Mouse (Mus musculus) embryonic facial prominence, embryonic 15.5 days (tissue): Measurements from ENCODE around the gene Gpr155. TPM values are rescaled to one million over a fixed set of nuclear protein-coding genes. Genes with fewer than 3 reads are reported as not detected.

ENCODE experiments used
- ATAC-seq: fragments of 200-750 bp; cut with Nextera tagmentation; 2 replicates; pipeline ENCODE4 v1.8.0; 2017; ENCODE audit warnings: low read depth, moderate TSS enrichment; ENCODE audit not compliant: insufficient number of reproducible peaks, low FRiP score, low TSS enrichment
- H3K27ac ChIP-seq: fragments of 300-500 bp; sonication (generic); replicated peaks from 2 replicates; pipeline ENCODE4 v1.5.1; 2015; ENCODE audit warnings: mild to moderate bottlenecking, inconsistent platforms
- H3K27me3 ChIP-seq: fragments of 300-500 bp; sonication (generic); 2 replicates; pipeline ENCODE4 v1.6.1; 2015; ENCODE audit warnings: inconsistent platforms
- H3K36me3 ChIP-seq: fragments of 300-500 bp; sonication (generic); 2 replicates; pipeline ENCODE4 v1.6.1; 2015; ENCODE audit warnings: mild to moderate bottlenecking, inconsistent platforms
- H3K4me1 ChIP-seq: fragments of 300-500 bp; sonication (generic); 2 replicates; pipeline ENCODE4 v1.6.1; 2015; ENCODE audit warnings: inconsistent platforms
- H3K4me2 ChIP-seq: fragments of 300-500 bp; sonication (generic); replicated peaks from 2 replicates; pipeline ENCODE4 v1.6.1; 2015; ENCODE audit warnings: mild to moderate bottlenecking, inconsistent platforms
- H3K4me3 ChIP-seq: fragments of 300-500 bp; sonication (generic); replicated peaks from 2 replicates; pipeline ENCODE4 v1.5.1; 2015; ENCODE audit warnings: mild to moderate bottlenecking, inconsistent platforms
- H3K9ac ChIP-seq: fragments of 300-500 bp; sonication (generic); 2 replicates; pipeline ENCODE4 v1.6.1; 2015; ENCODE audit warnings: inconsistent platforms
- H3K9me3 ChIP-seq: fragments of 300-500 bp; sonication (generic); replicated peaks from 2 replicates; pipeline ENCODE4 v1.6.1; 2016; ENCODE audit warnings: inconsistent platforms
- WGBS: fragments of 180-500 bp; shearing (Covaris S2); methylation state at CpG from one replicate; pipeline ENCODE4 v1.1.7; 2015; 5-methylcytosine and 5-hydroxymethylcytosine counted together
- polyA plus RNA-seq: library from polyadenylated mRNA; unstranded; fragments of >200 nt; fragmentation: Nextera tagmentation; extraction: Ambion mirVana; gene quantifications from 2 replicates; pipeline ENCODE4 v1.2.1, GENCODE M21; 2015

The Gpr155 gene
- polyA plus RNA-seq, 1 experiment from 2014 or later: 8.8 TPM

- Histone ChIP-seq H3K4me3 (no peak overlapping the region), H3K9ac (no peak overlapping the region), H3K36me3 (no peaks in the 10 kb centered on the region), H3K4me1 (peaks cover 6% of the 10 kb centered on the region; the same call in 1 of the 2 replicates), H3K27ac (no peak overlapping the region), H3K27me3 (no peaks in the 10 kb centered on the region), H3K4me2 (no peak overlapping the region), H3K9me3 (no peaks in the 10 kb centered on the region)
- 93% methylated on average over 1 of the region's 1 CpGs for WGBS
- no peak for ATAC-seq
These were observed 1.4 kb upstream of the Gpr155 start for GRCm38 (mm10) chr2:73387806-73388205.

- Histone ChIP-seq H3K4me3 (peak overlapping the region; percentile 79), H3K4me1 (peaks cover 6% of the 10 kb centered on the region; the same call in 1 of the 2 replicates), H3K9me3 (no peaks in the 10 kb centered on the region), H3K36me3 (no peaks in the 10 kb centered on the region), H3K27ac (peak overlapping the region; percentile 84; the same call in 1 of the 2 replicates), H3K9ac (peak overlapping the region; percentile 51), H3K4me2 (peak overlapping the region; percentile 98), H3K27me3 (no peaks in the 10 kb centered on the region)
- 1% methylated on average over 29 of the region's 29 CpGs for WGBS
- ATAC-seq: no peak; the same call in 1 of the 2 replicates
These were observed 574 bp downstream of the Gpr155 start for GRCm38 (mm10) chr2:73385641-73386355.

- Histone ChIP-seq H3K27ac (no peak overlapping the region), H3K4me2 (peak overlapping the region; percentile 98), H3K4me1 (peaks cover 6% of the 10 kb centered on the region; the same call in 1 of the 2 replicates), H3K27me3 (no peaks in the 10 kb centered on the region), H3K9ac (0 out of 2 replicates have a peak overlapping the region, but pooled peaks have one; percentile 51), H3K4me3 (peak overlapping the region; percentile 79), H3K36me3 (no peaks in the 10 kb centered on the region), H3K9me3 (no peaks in the 10 kb centered on the region)
- ATAC-seq: no peak
- WGBS: 62% methylated on average over 4 of the region's 4 CpGs
These were observed 1.2 kb downstream of the Gpr155 start for GRCm38 (mm10) chr2:73385172-73385571.

DNA sequence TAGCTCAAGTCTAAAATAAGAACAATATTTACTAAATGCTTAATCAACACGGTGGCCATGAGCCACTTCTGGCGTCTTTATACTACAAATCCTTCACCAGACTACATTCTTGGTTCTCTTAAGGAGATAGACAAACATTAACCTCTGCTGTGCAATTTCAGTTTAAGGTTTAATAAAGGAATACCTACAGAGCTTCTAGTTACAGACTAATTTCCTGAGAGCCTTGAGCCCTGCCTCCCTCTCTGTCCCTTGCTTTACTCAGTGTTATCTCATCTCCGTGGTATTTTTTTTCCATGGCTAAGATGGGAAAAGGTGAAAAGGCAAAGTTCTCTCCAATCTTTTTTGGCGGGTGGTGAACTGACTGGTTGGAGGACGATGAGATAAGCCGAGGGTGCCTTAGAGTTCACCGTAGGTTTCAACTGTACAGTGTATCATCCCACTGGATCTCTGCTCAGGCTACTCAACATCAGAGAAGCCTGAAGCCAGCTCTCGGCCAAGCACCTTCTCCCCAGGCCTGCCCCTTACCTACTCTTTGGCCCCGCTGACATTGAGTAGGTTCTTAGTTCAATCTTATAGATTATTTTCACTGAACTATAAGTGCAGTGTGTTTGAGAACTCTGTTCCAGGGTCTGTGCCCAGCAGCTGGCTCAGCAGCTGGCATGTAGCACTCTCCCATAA is 5.9 kb downstream of the Gpr155 start:
- H3K4me3 ChIP-seq: no peak overlapping the region
- WGBS: 76% methylated on average over 9 of the region's 9 CpGs
- no peak overlapping the region for H3K4me2 ChIP-seq
- no peak overlapping the region for H3K27ac ChIP-seq
- H3K27me3 ChIP-seq: no peaks in the 10 kb centered on the region
- no peak for ATAC-seq
- H3K4me1 ChIP-seq: peaks cover 4% of the 10 kb centered on the region; the same call in 1 of the 2 replicates
- no peaks in the 10 kb centered on the region for H3K9me3 ChIP-seq
- no peak overlapping the region for H3K9ac ChIP-seq
- no peaks in the 10 kb centered on the region for H3K36me3 ChIP-seq

DNA sequence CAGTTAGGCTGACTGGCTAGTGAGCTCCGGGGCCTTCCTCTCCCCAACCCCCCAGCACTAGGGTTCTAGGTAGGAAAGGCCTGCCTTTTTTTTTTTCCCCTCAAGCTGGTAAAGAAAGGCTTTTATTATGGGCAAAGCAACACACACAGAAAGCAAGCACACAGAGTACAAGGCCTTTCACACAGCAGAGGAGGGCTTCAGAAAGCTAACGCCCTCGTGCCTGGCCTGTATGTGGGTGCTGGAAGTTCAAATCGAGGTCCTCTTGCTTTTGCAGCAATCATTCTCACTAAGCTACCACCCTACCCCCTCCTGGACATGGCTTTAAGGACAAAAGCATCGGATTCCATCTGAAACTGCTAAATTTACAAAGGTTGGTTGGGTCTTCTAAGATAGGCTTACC is 6.7 kb downstream of the Gpr155 start:
- no peak for ATAC-seq
- Histone ChIP-seq H3K4me3 (no peak overlapping the region), H3K27ac (no peak overlapping the region), H3K4me2 (no peak overlapping the region), H3K9ac (no peak overlapping the region), H3K9me3 (no peaks in the 10 kb centered on the region), H3K27me3 (no peaks in the 10 kb centered on the region), H3K4me1 (peaks cover 4% of the 10 kb centered on the region; the same call in 1 of the 2 replicates), H3K36me3 (no peaks in the 10 kb centered on the region)
- WGBS: 67% methylated on average over 5 of the region's 5 CpGs

DNA sequence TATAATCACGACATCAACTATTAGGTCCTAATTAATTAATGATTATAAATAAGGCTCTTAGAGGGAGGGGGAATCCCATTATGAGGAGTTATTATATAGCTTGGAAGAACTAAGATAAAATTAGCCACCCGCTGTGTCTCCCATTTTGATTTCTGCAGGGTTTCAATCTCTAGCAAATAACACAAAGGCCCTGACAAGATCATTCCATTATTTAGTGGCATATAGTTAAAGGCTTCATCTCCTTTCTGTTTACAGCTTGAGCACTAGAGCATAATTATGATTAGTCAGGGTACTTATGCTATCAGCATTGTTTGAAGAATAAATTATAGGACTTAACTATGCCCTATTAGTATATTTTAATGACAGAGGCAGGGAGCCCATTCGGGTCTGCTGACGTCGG is 8.0 kb downstream of the Gpr155 start:
- Histone ChIP-seq H3K36me3 (no peaks in the 10 kb centered on the region), H3K4me1 (peaks cover 4% of the 10 kb centered on the region; the same call in 1 of the 2 replicates), H3K9ac (no peak overlapping the region), H3K4me3 (no peak overlapping the region), H3K27me3 (no peaks in the 10 kb centered on the region), H3K27ac (no peak overlapping the region), H3K4me2 (no peak overlapping the region), H3K9me3 (no peaks in the 10 kb centered on the region)
- ATAC-seq: no peak
- 86% methylated on average over 5 of the region's 5 CpGs for WGBS

DNA sequence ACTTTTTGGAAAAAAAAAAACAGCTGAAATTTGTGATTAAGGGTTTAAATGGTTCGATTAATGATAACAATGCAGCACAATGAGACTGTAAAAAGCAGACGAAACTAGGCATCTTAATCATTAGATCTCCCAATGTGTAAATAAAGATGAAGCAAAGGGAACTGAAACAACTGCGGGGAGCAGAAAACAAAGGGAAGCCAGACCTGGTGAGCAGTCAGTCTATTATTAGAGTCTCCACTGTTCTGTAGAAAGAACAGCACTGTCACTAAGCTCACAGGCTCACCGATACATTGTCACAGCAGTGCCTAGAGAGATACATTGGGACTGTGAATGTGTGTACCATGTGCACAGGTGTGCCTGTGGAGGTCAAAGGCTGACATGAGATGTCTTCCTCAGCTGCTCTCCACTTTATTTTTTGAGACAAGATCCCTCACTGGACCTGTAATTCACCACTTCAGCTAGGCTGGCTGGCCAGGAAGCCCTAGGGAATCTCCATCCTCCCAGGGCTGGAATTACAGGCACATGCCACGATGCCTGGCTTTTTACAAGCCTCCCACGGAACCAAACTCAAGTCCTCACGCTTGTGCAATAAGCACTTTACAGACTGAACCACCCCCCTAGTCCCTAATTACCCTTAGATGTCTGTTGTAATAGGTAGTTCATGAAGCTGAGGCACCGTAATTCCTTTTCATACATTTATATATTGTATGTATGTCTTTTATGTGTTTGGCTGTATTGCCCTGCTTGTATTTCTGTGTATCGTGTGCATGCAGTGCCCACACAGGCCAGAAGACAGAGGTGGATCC is 14.6 kb downstream of the Gpr155 start:
- H3K9me3 ChIP-seq: no peaks in the 10 kb centered on the region
- no peaks in the 10 kb centered on the region for H3K27me3 ChIP-seq
- WGBS: 69% methylated on average over 9 of the region's 9 CpGs
- H3K4me1 ChIP-seq: no peaks in the 10 kb centered on the region
- no peaks in the 10 kb centered on the region for H3K36me3 ChIP-seq
- H3K4me3 ChIP-seq: no peak overlapping the region
- ATAC-seq: no peak
- H3K9ac ChIP-seq: no peak overlapping the region
- H3K4me2 ChIP-seq: no peak overlapping the region
- H3K27ac ChIP-seq: no peak overlapping the region

GRCm38 (mm10) chr2:73363448-73363847 is 22.9 kb downstream of the Gpr155 start:
- Histone ChIP-seq H3K9me3 (no peaks in the 10 kb centered on the region), H3K27me3 (no peaks in the 10 kb centered on the region), H3K4me2 (no peak overlapping the region), H3K9ac (no peak overlapping the region), H3K4me3 (no peak overlapping the region), H3K36me3 (0 out of 2 replicates have a peak, but pooled peaks cover 2% of the 10 kb centered on the region), H3K4me1 (peaks cover 5% of the 10 kb centered on the region; the same call in 1 of the 2 replicates), H3K27ac (no peak overlapping the region)
- WGBS: 78% methylated on average over 5 of the region's 5 CpGs
- no peak for ATAC-seq

DNA sequence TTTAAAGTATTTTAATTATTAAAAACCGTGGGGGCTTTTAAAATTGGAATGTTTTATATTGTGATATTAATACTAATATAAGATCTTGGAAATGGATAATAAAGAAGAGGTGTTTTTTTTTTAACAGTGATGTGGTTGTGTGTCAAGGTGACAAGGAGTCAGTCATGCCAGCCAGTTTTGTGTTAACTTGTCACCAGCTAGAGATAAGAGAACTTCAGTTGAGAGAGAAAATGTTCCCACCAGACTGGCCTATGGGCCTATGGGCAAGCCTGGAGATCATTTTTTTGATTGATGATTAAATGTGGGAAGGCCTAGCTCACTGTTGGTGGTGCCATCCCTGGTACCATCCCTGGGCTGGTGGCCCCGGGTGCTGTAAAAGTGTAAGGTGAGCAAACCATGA is 25.8 kb downstream of the Gpr155 start:
- Histone ChIP-seq H3K4me2 (no peak overlapping the region), H3K27me3 (no peaks in the 10 kb centered on the region), H3K4me3 (no peak overlapping the region), H3K4me1 (peaks cover 8% of the 10 kb centered on the region; the same call in 1 of the 2 replicates), H3K36me3 (0 out of 2 replicates have a peak, but pooled peaks cover under 1% of the 10 kb centered on the region), H3K9ac (no peak overlapping the region), H3K27ac (no peak overlapping the region), H3K9me3 (no peaks in the 10 kb centered on the region)
- ATAC-seq: no peak
- 90% methylated on average over 2 of the region's 2 CpGs for WGBS

DNA sequence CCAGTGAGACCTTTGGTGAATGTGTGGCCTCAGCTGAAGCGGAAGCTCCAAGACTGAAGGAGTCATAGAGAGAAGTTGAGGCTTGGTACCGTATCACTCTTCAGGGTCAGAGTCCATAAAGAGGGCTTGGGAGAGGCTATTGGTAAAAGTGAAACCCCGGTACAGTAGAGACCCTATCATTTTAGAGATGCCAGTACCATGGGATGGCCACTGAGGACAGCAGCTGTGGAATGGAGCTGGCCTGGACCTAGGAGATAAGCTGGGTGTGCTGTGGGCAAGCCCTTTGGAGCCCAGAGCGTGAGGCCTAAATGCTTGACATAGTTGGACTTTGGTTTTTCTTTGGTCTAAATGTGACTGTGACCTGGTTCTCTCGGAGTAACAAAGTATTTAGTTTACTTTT is 26.4 kb downstream of the Gpr155 start:
- Histone ChIP-seq H3K36me3 (no peaks in the 10 kb centered on the region), H3K9ac (no peak overlapping the region), H3K27ac (no peak overlapping the region), H3K9me3 (no peaks in the 10 kb centered on the region), H3K4me3 (no peak overlapping the region), H3K27me3 (no peaks in the 10 kb centered on the region), H3K4me2 (no peak overlapping the region), H3K4me1 (peaks cover 8% of the 10 kb centered on the region; the same call in 1 of the 2 replicates)
- WGBS: 95% methylated on average over 5 of the region's 5 CpGs
- no peak for ATAC-seq

DNA sequence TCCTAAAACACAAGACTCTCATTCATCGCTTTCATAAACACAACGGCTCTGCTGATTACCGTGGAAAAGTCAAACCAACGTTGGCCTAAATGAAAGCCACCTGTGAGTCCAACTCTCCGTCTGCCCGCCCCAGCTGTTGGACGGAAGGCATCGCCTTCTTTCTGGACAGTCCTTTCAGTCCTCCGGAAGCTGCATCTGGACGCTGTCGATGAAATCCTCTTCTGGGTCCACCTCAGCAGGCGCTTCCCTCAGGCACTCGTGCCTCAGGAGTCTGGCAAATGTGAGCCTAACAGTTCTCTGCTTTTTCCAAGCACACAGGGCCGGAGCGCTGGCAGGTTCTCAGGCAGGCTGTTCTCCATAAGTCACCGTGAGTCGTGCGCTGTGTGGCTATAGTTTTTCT is 29.4 kb downstream of the Gpr155 start:
- H3K4me2 ChIP-seq: peak overlapping the region; percentile 35
- no peak overlapping the region for H3K9ac ChIP-seq
- H3K36me3 ChIP-seq: no peaks in the 10 kb centered on the region
- ATAC-seq: no peak; the same call in 1 of the 2 replicates
- H3K27me3 ChIP-seq: no peaks in the 10 kb centered on the region
- peaks cover 8% of the 10 kb centered on the region; the same call in 1 of the 2 replicates for H3K4me1 ChIP-seq
- H3K4me3 ChIP-seq: peak overlapping the region; percentile 29
- peak overlapping the region; percentile 55 for H3K27ac ChIP-seq
- WGBS: 28% methylated on average over 18 of the region's 18 CpGs
- no peaks in the 10 kb centered on the region for H3K9me3 ChIP-seq
